Mouse (Mus musculus) urinary bladder, postnatal 4 days (tissue): ENCODE results near the gene Atp5h.

Experiments used
- DNase-seq, 2 experiments: peaks; one replicate each; pipeline ENCODE4 v3.0.0; 2021 to 2022; ENCODE audit warnings: low spot score in 2 of 2

Gene Atp5h

DNA sequence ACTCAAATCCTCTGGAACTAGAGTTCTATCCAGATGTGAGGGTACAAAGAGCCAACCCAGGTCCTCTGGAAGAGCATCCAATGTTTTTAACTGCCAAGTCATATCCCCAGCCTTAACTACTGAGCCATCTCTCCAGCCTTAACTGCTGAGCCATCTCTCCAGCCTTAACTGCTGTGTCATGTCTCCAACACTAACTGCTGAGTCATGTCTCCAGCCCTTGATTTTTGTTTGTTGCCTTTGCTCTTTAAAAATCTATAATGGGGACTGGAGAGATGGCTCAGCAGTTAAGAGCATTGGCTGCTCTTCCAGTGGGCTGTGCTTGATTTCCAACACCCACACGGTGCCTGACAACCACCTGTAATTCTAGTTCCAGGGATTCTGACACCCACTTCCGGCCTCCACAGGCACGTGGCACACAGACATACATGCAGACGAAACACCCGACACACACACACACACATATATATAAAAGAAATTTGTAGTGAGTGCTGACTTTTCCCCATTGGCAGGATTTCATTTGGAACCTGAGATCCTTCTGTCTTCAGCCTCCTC lies 17.9 kb upstream of the Atp5h start:
- DNase-seq = no peak

GRCm38 (mm10) chr11:115435596-115436337 lies 16.0 kb upstream of the Atp5h start:
- DNase-seq = no peak

DNA sequence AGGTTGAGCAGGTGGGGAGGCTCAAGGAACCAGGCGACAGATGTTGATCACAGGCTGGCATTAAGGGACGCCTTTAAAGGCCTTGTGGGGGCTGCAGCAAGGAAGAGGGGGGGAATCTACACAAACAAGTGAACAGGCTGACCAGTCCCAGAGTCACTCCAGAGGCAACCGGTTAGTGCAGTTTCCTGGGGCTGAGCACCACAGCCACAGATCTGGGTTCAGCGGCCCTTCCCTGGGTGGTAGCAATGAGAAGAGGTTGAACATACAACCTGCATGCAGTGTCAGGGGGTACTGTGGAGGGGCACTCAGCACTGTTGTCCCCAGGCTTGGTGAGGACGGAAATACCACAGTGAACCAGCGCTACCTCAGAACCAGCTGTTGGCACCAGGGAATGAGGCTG lies 13.6 kb upstream of the Atp5h start:
- no peak for DNase-seq

DNA sequence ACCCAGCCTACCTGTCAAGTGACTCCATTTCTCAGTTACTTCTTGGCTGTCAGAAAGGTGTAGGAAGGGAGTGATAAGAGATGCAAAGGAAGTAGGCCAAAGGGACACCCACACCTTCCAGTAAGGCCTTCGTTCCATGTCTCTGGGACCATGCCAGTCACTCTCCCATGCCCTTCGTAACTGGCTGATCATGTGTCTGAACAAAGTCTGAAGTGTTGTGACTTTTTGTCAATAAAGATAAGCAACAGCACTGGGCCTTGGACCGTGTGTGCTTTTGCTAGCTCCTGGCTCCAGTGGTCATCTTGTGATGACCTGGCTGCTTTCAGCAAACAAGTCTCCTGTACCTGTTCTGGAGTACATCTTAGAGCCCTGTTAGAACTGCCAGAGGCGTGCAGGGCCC lies 13.1 kb upstream of the Atp5h start:
- no peak for DNase-seq

- no peak for DNase-seq
Measured at GRCm38 (mm10) chr11:115430561-115430960, 10.8 kb upstream of the Atp5h start.

- DNase-seq = no peak
Measured at GRCm38 (mm10) chr11:115429307-115429706, 9.5 kb upstream of the Atp5h start.

DNA sequence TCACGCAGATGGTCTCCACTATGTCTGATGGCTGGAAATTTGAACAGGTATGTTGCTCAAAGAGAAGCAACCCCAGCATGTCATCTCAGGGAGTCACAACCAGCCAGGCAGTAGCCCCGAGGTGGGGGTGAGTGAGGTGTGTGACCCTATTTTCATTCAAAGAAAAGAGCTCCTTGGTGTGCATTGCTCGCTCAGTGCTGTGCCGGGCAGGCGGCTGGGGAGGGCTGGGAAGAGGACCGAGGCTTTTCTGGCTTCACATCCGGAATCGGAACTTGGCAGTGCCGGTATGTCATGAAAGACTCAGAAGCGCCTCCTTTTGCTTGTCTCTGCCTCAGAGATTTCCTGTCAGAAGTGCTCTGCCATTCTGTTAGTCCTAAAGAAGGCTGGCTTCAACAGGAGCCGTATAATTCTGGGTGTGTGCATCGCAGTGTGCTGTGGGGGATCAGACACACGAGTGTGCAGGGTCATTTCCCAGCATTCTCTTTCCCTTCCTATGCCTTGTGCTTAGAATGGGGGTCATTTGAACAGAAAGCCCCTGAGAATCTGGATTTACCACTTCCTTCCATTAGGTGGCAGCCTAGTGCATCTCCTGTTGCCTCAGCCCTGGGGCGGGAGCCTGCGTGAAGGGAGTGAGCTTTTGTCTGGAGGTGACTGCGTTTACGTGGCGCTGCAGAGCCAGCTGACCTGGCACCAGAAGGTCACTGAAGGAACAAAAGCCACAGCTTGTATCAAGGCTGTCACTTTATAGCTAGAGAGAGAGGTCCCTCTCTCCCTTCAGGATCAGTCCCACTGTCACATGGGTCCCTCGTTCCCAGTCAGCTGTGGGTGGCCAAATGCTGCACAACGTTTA lies 7.9 kb upstream of the Atp5h start:
- peak in 1 of 2 experiments; percentile 46 for DNase-seq

- DNase-seq = no peak
Measured at GRCm38 (mm10) chr11:115425671-115426070, 5.9 kb upstream of the Atp5h start.

- no peak for DNase-seq
Measured at GRCm38 (mm10) chr11:115424666-115425065, 4.9 kb upstream of the Atp5h start.

DNA sequence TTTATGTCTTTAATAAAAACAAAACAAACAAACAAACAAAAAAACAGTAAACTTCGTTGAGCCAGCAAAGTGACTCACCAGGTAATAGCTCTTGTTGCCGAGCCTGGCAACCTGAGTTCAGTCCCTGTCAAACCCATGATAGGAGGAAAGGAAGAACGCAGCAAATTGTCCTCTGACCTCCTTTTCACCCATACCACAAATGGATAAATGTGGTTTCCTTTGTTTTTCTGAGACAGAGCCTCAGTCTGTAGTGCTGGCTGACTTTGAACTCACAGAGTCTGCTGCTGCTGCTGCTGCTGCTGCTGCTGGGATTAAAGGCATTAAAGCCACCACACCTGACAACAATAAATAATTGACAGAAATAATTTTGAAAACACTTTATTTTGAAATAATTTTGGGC lies 3.3 kb upstream of the Atp5h start:
- DNase-seq = no peak

- DNase-seq = no peak
Measured at GRCm38 (mm10) chr11:115421972-115422371, 2.2 kb upstream of the Atp5h start.

DNA sequence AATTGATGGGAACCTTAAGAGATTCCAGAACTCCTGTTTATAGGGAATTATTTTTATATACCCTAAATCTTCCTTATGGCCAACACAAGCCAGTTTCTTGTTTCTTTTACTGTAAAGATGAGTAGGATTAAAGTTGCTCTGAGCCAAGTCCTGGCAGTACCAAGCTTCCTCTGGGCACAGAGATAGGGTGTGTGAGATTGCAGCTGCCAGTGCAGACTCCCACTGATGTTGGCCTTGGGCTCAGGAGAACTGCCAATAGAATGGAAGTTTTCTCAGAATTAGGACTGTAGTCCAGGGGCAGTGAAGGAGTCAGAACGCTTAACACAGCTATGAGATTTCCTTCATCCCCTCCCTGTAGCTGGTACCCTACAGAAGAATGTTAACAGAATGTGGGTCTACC lies 1.6 kb upstream of the Atp5h start:
- no peak for DNase-seq

DNA sequence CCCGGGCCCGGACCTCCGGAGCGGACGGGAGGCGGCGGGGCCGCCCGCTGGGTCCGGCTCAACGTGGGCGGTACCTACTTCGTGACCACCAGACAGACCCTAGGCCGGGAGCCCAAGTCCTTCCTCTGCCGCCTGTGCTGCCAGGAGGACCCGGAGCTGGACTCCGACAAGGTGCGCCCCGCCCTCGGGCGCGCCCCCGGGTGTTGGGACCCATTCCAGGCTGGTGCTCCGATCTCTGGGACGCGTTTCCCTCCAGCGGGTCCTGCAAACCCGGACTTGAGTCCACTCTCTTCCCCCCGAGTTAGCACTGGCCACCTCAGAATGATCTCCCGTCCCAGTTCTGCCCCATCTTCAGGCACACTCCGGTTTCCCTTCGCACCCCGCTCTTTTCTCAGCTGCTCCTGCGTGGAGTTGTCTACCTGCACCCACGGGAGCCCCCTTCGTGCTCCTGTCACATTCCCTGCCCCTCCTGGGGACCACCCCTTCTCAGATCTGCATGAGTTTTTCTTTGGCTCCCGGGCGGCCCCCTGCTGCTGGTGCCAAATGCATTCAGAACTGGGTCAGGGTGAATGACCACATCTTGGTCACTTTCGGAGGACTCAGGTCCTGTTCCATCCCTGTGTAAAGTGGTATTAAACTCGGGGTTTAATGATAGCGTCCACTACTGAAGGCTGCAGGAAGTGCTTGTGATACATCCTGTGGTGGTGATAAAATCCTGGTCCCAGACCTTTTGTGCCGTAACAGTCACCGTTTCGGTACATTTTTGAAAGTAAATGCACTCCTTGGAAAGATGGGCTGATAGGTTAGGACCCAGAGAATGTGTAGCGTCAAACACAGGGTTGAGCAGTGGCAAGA lies 801 bp upstream of the Atp5h start:
- DNase-seq = peak in 1 of 2 experiments; percentile 61

DNA sequence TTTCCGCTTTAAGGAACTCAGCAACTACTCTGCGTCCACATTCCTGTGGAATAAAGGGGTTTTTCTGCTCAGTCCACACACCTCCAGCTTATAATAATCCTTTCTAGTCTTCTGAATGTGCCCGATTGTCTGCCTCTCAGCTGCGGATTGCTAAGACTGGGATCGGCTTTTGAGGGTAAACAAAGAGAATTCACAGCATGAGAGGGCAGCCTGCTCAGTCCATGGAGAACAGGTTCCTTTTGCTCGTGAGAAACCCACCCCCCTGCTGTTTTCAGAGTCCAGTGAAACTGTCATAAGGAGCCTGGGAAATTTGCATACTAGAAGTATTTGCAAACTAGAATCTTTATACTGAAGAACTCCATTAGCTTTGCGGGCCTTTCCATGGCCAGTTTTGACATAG lies 10.2 kb downstream of the Atp5h start:
- no peak for DNase-seq

- no peak for DNase-seq
Measured at GRCm38 (mm10) chr11:115408266-115408920, 11.4 kb downstream of the Atp5h start.

DNA sequence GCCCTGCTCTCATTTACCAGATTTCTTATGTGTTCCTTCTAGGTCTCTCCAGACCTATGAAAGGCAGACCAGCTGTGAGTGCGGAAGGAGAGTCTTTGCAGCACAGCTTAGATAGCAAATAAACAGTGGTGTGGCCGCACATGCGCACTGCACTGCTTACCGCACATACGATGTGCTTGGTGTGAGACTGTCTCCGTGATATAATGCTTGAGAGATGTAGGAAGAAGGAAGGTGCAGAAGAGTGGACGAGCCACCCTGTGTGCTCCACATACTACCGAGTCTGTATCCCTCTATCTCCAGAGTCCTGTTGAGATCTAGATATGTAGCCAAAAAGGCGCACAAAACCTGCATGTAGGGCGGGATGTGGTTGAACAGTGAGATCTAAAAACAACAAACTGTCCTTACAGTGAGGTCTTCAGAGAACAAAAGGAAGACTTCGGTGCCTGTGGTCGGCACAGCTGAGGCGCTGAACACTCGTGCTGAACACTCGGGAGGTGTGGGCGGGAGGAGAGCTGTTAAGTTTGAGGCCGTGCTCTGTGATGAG lies 12.8 kb downstream of the Atp5h start:
- no peak for DNase-seq

DNA sequence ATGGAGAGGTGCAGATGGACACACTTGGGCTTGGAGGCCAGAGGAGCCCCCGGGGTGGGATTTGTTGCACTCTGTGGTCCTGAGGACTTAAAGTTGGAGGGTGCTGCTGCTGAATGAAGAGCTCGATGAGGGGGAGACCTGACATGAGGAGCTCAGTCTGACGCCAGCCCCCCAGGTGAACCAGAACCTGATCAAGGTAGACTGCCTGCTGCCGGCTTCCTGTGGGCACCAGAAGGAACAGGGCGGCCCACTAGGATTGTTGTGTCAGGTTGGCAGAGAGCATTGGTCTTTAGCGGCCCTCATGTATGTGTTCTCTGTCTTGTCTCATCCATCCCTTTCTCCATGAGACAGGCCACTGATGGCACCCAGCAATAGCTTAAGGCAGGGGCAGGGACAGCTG lies 14.0 kb downstream of the Atp5h start:
- no peak for DNase-seq

GRCm38 (mm10) chr11:115403338-115404124 lies 16.2 kb downstream of the Atp5h start, which contains the start of gene Mrpl58:
TSS of gene Mrpl58 (plus strand) at chr11:115403752.
- peak; percentile 80 to 86 for DNase-seq

GRCm38 (mm10) chr11:115400630-115401391 lies 19.0 kb downstream of the Atp5h start:
- no peak for DNase-seq
